Comparison of ENCODE assay signal across 13 mouse cellular contexts in the genomic region with DNA sequence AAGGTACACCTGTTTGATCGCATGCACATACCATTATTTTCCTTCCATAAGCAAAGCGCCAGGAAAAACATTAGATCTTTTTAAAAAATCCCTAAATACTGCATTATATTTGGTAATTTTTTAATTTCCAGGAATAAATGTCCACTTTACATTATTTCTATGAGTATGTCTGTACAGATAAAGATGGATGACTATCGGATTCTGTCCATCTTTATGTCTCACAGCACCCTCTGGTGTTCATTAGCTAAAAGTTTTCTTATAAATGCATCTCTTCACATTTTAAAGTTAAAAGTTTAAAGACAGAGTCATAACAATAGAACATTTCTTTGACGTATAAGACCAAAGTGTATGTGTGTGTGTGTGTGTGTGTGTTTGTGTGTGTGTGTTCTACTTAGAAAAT.
DNase-seq lines count a peak whose midpoint lies in the region; ATAC-seq and TF ChIP-seq lines count a peak whose summit lies in the region.
"Had no signal": no experiment of that assay in that cellular context is flagged by ENCODE, and none has a peak within 500 bp of the region (broad histone marks: within the 10 kb centered on the region; RNA-seq: fewer than 3 reads in every experiment).

No protein-coding gene starts in this region.

- WGBS in midbrain, embryonic 12.5 days = 56% methylated on average over 4 of the region's 4 CpGs
- 64% methylated on average over 4 of the region's 4 CpGs for WGBS in midbrain, embryonic 10.5 days
- 53% methylated on average over 4 of the region's 4 CpGs for WGBS in stomach, postnatal 0 days

- no peak for TF ChIP-seq EP300 in stomach, postnatal 0 days (optimal IDR thresholded peaks at IDR 0.05)

- no peak overlapping the region for H3K9ac ChIP-seq in midbrain, embryonic 12.5 days (replicated peaks)
- no peak overlapping the region for H3K9ac ChIP-seq in stomach, postnatal 0 days (ENCODE audit: low read length)

- 0 out of 2 replicates have a peak, but pooled peaks have one; percentile 23 for ATAC-seq in midbrain, embryonic 12.5 days (ENCODE audit: low FRiP score, low read depth)
- no peak for ATAC-seq in stomach, postnatal 0 days (ENCODE audit: low FRiP score, low TSS enrichment)

- no peaks in the 10 kb centered on the region for H3K4me1 ChIP-seq in midbrain, embryonic 12.5 days
- H3K4me1 ChIP-seq in midbrain, embryonic 10.5 days = no peaks in the 10 kb centered on the region
- no peaks in the 10 kb centered on the region for H3K4me1 ChIP-seq in stomach, postnatal 0 days (replicated peaks; ENCODE audit: control insufficient read depth, insufficient read depth)

- no peak overlapping the region for H3K27ac ChIP-seq in gastrocnemius, adult 2 months
- H3K27ac ChIP-seq in midbrain, embryonic 12.5 days (replicated peaks) = no peak overlapping the region
- H3K27ac ChIP-seq in midbrain, embryonic 10.5 days (replicated peaks) = no peak overlapping the region
- no peak overlapping the region for H3K27ac ChIP-seq in stomach, postnatal 0 days (replicated peaks)

- H3K4me3 ChIP-seq in gastrocnemius, adult 2 months = no peak overlapping the region
- no peak overlapping the region for H3K4me3 ChIP-seq in midbrain, embryonic 12.5 days
- H3K4me3 ChIP-seq in midbrain, embryonic 10.5 days = no peak overlapping the region
- H3K4me3 ChIP-seq in stomach, postnatal 0 days (ENCODE audit: low read depth, low read length) = no peak overlapping the region

- H3K9me3 ChIP-seq in midbrain, embryonic 12.5 days = no peaks in the 10 kb centered on the region
- H3K9me3 ChIP-seq in midbrain, embryonic 10.5 days (replicated peaks) = no peaks in the 10 kb centered on the region
- H3K9me3 ChIP-seq in stomach, postnatal 0 days (ENCODE audit: control insufficient read depth, low read length) = no peaks in the 10 kb centered on the region
- H3K9me3 ChIP-seq: G1E had no signal

- no peak for DNase-seq in gastrocnemius, adult 2 months
- DNase-seq in gastrocnemius, postnatal 36 days = no peak
- DNase-seq in midbrain, embryonic 10.5 days (ENCODE audit: low spot score) = no peak
- peak; percentile 63 for DNase-seq in embryo, embryonic 11 days
- no peak for DNase-seq in stomach, postnatal 0 days (ENCODE audit: low spot score)
- DNase-seq in right cerebral cortex, postnatal 25 days = no peak
- no peak for DNase-seq in layer of hippocampus, postnatal 25 days (ENCODE audit: extremely low spot score in 1 of 2, low spot score in 1 of 2)
- DNase-seq: cerebellum, adult 9-11 months; heart, postnatal 4 days; layer of hippocampus, postnatal 36 days; right cerebral cortex, postnatal 14 days had no signal

- TF ChIP-seq CTCF in gastrocnemius, adult 2 months (IDR thresholded peaks at IDR 0.05) = peak; percentile 59
- TF ChIP-seq CTCF in stomach, postnatal 0 days (IDR thresholded peaks at IDR 0.05; ENCODE audit: low read depth) = peak; percentile 75

- intact Hi-C loops in gastrocnemius, adult 2 months (cut with DNase I) = loop anchor here (1.0 kb wide), 1 partner anchor 163 kb away; no protein-coding TSS in a partner anchor
- intact Hi-C loops in gastrocnemius, postnatal 36 days (cut with DNase I) = loop anchor here (10.0 kb wide), 1 partner anchor 1525 kb away; no protein-coding TSS in a partner anchor

- no peaks in the 10 kb centered on the region for H3K36me3 ChIP-seq in midbrain, embryonic 12.5 days
- no peaks in the 10 kb centered on the region for H3K36me3 ChIP-seq in midbrain, embryonic 10.5 days
- H3K36me3 ChIP-seq in stomach, postnatal 0 days (ENCODE audit: control insufficient read depth, insufficient read depth, low read length) = no peaks in the 10 kb centered on the region
- H3K36me3 ChIP-seq: G1E had no signal

- H3K27me3 ChIP-seq in midbrain, embryonic 12.5 days = no peaks in the 10 kb centered on the region
- H3K27me3 ChIP-seq in midbrain, embryonic 10.5 days (ENCODE audit: low read depth, poor library complexity, severe bottlenecking) = no peaks in the 10 kb centered on the region
- no peaks in the 10 kb centered on the region for H3K27me3 ChIP-seq in stomach, postnatal 0 days (ENCODE audit: control insufficient read depth, insufficient read depth, low read length)

- H3K4me2 ChIP-seq in midbrain, embryonic 12.5 days (replicated peaks) = no peak overlapping the region
- H3K4me2 ChIP-seq in stomach, postnatal 0 days (replicated peaks; ENCODE audit: low read depth) = no peak overlapping the region
